Mouse (Mus musculus): Measurements from ENCODE around the gene Elmo3.

The Elmo3 gene

DNA sequence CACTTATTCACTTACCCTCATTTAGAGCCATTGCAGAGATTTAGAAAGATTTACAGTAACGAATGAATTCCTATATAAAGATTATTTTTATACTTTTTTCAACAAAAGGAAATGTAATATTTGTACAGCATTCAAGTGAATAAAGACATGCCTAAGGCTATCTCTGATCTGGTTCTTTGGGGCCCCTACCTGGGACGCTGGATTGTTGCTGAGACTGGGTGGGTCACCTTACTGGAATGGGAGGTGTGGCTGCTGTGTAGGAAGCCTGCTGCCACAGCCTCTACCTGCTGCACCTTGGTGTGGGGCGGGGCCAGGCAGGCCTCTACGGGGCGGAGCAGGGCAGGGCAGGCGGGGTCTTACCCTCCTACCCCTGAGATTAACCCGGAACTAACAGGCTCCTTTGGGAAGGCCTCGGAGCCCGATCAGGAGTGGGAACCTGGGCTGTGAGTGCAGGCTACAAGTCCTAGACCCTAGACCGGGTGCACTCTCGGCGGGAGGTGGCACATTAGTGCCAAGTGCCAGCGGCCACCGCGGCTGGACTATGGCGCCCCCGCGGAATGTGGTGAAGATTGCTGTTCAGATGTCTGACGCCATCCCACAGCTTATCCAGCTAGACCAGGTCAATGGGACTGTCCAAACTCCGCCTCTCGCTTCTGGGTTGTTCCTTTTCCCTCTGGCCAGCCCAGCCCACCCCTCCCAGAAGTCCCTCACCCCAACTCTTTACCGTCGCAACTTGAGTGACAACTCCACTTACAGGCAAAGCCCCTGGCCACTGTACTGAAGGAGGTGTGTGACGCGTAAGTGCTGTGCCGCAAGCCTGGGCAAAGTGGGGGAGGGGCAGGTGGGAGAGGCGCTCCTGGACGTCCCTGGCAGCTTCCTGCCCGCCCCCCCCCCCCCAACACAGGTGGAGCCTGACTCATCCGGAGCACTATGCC lies at the start of gene Elmo3:
Gene Elmo3 (plus strand): TSS at position 391 of the 935 bp plus-strand sequence.
- DNase-seq (ENCODE audit: low spot score in 2 of 2) = peak in 1 of 2 experiments; percentile 39

DNA sequence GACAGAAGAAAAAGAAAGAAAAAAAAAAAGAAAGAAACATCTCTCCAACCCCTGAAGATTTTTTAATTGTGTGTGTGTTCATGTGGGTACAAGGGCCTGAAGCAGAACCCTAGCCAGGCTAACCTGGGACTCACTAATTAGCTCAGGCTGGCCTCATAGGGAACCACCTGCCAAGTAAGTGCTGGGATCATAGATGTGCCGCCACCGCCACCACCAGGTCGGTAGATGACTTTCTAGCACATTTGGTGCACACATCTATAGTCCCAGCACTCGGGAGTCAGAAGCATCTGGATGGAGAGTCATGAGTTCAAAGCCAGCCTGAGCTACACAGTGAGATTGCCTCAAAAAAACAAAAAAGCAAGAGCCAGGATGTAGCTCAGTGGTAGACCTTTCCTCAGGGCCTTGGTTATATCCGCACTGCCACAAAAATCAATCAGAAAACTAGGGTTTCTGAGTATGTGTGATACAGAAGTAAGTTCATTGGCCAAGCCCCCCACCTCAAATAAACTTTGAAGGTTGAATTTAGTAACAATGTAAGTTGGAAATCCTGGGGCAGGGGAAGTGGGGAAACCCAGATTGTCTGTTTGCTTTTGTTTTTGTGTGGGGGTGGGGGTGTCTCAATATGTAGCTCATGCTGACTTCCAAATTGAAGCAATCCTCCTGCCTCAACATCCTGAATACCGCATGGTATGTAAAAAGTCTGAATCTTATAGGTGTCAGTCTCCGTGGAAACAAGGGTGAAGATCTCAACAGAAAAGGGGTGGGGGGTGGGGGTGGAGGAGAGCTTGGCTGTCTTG lies 47.9 kb upstream of the Elmo3 start:
- no peak for DNase-seq (ENCODE audit: low spot score in 2 of 2)

DNA sequence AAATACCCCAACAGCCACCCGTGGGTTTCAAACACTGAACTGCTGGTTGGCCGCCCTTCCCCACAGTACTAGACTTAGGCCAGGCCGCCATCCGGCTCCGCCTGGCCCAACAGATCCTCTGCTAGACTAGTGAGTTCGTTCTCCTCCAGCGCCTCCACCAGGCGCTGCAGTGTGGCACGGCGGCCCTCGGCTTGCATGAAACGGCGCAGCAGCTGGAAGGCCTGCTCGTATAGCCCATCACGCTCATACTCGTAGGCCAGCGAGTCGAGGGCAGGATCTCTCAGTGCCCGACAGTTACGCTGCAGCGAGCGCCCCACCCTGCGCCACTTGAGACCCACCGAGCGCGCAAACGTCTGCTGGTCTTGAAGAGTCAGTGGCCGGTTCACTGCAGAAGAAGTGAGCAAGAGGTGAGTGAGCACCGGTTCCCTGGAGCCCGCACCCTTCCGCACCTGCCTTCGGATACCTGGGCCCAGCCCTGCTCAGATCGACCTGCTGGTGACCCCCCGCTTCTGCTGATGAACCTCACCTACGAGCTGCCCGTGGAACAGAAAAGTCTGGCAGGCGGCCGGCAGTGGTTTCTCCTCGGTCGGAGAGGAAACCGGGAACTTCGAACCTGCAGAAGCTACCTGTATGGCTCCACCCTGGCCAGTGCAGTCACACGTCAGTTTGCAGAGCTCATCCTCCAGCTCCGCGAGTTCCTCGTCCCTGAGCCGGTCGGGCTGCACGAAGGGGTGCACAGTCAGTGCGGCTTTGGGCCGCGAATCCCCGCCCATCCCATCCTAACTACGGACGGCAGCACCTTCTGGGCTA lies 46.3 kb upstream of the Elmo3 start:
- DNase-seq (ENCODE audit: low spot score in 2 of 2) = no peak

DNA sequence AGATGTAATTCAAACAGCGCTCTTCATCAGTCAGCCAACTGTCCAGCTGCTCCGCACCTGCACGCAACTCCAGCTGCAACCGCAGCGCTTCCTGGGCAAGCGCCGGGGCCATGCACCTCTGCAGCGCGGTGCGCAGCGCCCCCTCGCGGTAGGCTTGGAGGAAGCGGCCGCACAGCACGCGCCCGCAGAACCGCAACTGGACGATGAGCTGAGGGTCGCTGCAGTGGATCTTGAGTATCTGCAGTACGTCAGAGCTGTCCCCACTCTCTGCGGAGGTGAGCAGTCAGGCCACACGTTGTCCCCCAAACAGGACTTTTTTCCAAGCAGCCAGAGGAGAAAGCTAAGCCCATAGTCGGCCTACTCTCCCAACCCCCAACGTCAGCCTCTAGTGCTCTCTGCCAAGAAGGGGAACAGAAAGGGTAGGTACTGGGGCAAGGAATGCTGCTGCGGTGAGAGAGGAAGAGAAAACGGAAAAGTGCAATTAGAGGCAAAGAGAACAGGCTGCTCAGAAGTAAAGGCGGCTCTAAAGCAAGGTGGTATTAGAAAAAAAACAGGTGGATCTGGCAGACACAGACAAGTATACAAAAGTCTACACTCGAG lies 45.6 kb upstream of the Elmo3 start:
- peak; percentile 62 for DNase-seq (ENCODE audit: low spot score in 2 of 2)

DNA sequence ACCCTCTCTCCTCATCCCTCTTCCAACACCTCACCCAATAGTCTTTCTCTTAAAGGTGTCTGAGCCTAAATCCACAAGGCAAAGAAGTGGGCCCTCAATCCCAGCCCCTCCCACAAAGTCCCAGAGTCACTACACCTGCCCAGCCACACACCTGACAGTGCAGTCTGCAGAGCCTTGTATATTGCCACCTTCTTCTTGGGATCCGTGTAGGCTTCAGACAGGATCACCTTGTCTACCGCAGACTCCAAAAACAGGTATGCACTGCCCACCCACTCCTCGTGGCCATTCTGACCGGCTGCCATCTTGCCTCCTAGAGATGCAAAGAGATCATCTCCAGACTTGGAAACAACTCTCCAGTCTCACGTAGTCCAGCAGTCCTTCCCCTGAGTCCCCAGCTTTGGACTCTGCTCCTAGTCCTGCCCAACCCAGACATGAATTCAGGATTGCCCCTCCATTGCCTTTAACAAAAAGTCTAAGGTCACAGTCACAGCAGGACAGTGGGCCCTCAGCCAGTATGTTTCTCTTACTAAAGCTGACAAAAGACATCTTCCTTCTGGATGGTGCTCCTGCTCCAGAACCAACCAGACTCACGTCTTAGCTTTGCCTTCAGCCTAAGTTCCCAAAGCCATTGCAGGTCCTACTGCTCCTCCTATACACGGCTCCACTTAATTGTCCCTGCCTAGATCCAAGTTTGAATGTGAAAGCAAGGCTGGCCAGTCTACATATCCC lies 44.9 kb upstream of the Elmo3 start:
- no peak for DNase-seq (ENCODE audit: low spot score in 2 of 2)

DNA sequence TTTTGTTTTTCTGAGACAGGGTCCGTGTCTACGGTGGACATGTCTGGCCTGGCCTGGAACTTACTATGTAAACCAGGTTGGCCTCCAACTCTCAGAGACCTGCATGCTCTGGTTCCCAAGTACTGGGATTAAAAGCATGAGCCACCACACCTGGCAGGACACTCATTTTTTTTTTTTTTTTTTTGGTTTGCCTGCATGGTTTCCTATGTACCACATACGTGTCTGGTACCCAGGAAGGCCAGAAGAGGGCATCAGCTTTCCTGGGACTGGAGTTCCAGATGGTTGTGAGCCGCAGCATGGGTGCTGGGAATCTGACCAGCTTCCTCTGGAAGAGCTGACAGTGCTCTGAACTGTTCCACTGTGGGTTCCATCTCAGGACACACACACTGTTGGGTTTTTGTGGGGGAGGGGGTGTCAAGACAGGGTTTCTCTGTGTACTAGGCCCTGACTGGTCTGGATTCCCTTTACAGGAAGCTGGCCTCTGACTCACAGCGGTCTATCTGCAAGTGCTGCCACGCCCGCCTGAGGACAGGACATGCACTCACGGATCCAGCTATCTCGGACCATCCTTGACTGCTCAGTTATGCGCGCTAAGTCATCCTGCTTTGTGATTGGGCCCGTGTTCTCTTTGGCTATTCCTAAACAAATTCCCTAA lies 43.9 kb upstream of the Elmo3 start:
- no peak for DNase-seq (ENCODE audit: low spot score in 2 of 2)

DNA sequence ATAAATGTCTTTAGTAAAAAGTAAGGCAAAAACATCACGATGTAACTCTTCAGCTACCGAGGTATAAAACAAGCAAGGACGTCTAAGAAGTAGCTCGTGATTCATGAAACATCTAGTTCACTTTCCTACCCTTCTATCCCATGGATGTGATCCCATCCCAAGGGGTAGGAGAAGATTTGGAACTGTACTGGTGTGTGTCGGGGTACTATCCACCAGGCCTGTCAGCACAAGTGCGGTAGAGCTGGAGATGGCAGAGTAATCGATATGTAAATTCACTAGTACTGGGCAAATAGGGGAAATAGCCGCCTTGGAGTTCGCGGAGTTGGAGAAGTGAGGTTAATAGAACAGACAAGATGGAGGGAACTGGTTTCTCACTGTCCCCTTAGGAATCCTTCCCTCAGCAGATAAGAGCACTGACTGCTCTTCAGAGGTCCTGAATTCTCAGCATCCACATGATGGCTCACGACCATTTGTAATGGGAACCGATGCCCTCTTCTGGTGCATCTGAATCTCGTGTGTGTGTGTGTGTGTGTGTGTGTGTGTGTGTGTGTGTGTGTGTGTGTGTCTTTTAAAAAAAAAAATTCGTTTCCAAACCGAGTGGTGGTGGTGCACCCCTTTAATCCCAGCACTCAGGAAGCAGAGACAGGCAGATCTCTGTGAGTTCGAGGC lies 42.0 kb upstream of the Elmo3 start:
- no peak for DNase-seq (ENCODE audit: low spot score in 2 of 2)

DNA sequence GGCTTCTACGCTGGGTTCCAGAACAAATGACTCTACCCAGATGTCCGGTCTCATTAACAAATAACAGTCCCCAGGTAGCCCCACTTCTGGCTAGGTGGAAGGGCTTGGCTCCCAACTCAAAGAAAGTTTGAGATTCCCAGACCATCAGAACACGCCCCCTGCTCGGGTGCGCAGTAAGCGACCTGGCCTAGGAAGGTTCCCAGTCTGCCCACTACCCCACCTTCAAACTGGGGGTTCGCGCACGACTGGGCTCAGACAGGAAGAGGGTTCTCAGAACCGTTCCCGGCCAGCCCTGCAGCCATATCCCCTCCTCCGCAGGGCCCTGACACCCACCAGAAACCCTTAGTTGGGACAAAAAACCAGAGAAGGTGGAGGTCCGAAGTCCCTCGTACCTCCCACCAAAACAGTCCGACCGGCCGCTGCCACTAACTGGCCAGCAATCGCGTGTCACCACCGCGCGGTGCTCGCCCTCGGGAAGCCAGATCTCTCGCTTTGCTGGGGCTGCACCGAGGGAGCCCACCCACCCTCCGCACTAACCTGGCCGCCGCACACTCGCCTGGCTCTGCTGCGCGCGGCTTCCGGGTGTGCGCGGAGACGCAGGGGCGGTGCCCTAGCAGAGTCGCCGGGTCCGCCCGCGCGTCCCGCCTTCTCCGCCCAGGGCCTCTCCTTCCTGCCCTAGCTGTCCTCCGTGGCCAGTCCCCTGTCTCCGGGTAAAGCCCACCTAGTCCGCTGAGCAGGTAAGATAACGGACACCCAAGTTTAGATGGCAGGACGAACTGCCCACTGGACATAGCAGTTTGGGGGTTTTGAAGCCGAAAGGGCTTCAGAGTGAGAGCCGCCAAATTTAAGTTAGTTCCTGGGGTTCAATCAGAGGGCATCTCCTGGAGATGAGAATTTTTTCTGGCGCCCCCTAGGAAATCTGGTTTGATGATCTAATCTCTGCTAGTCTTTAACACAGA lies 41.1 kb upstream of the Elmo3 start, which contains the start of the genes Tradd and Fbxl8:
Gene Tradd (minus strand): TSS at position 586 of the 959 bp plus-strand sequence.
Gene Fbxl8 (plus strand): TSS at position 625 of the 959 bp plus-strand sequence.
- DNase-seq (ENCODE audit: low spot score in 2 of 2) = peak; percentile 80 to 81

DNA sequence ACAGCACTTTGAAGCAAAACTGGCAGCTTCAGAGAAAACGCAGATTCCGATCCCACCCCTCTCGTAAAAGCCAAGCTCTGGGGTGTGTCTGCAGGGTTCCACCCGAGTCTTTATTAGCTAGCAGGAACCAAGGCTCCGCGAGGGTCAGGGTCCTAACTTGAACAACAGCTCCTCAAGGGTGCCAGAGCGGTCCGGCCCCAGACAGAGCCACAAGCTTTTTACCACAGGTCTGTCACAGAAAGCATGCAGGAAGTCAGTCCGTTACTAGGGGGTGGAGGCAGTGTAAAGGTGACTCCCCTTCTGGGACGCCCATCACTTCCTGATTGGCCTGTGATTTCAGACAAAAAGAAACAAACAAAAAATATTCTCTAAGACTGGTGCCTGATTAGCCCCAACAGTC lies 40.3 kb upstream of the Elmo3 start:
- DNase-seq (ENCODE audit: low spot score in 2 of 2) = peak; percentile 75 to 76

DNA sequence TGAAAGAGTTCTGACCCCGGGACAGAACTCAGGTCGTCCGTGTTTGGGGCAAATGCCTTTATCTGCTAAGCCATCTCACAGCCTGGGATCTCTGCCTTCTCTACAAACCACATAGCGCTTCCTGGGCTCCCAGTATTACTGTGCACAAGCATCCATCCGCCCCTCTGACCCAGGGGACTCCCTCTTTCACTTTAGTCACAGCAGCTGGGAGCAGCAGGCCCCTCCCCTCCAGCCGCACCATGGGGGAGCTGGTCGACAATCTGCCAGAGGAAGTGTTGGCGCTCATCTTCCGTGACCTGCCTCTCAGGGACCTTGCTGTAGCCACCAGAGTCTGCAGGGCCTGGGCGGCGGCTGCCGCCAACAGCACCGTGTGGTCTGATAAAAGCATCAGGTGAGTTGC lies 38.6 kb upstream of the Elmo3 start:
- peak; percentile 71 to 75 for DNase-seq (ENCODE audit: low spot score in 2 of 2)

DNA sequence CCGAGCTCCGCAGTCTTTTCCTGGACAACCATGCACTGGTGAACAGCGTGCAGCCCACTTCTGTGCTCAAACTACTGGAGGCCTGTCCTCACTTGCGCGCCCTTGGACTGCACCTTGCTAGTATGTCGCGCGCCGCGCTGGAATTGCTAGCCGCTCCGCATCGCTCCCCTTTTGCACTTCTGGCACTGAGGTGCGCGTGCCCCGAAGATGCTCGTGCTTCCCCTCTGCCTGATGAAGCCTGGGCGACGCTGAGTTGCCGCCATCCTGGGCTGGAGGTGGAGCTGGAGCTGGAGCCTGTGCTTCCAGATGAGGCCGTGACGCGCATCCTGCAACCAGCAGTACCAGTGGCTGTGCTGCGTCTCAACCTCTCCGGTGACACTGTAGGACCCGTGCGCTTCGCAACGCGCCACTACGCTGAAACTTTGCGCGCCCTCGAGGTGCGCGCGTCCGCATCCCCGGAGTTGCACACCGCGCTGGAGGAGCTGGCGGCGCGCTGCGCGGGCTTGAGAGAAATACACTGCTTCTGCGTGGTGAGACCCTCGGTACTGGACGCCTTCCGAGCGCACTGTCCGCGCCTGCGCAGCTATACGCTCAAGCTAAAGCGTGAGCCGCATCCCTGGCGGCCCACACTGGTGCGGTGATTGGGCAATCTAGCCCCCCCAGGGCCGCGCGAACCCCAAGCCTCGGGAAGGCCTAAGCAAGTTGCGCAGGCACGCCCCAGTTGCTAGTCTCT lies 36.9 kb upstream of the Elmo3 start:
- DNase-seq (ENCODE audit: low spot score in 2 of 2) = no peak

DNA sequence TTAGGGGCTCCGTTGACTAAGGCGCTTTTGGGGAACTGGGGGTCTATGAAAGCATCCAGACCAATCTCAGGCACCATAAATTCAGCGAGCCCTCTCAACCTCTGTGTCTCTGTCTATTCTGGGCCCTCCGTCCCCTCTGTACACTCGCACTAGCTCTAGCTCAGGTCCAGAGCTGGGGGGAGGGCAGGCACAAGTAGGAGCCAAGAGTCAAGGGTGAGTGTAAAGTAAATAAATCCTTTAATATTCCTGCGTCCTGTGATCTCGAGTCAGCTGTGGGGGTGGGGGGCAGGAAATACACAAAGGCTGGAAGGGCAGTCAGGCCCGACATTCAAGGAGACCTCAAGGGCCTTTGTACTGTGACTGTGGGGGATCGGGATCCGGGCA lies 36.3 kb upstream of the Elmo3 start:
- no peak for DNase-seq (ENCODE audit: low spot score in 2 of 2)

DNA sequence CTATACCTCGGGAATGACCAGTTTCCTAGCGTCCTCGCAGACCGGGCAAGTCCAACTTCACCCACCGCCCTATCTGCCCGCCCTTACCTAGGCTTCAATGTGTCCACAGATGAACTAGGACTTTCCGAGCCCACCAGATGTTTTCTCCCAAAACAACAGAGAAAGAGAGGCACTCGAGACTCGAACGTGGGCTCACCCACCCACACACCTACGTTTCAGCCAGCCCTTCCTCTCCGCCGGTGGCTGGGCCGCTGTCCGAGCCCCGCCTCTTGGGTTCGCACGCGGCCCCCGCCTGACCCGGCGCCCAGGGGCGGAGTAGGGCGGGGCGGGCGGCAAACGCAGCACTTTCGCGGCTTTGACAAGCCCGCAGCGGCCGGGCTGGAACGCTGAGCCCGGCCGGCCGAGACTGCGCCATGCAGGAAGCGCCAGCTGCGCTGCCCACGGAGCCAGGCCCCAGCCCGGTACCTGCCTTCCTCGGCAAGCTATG lies 35.9 kb upstream of the Elmo3 start, which contains the start of gene Hsf4:
Gene Hsf4 (plus strand): TSS at position 341 of the 487 bp plus-strand sequence.
- peak; percentile 46 to 49 for DNase-seq (ENCODE audit: low spot score in 2 of 2)

DNA sequence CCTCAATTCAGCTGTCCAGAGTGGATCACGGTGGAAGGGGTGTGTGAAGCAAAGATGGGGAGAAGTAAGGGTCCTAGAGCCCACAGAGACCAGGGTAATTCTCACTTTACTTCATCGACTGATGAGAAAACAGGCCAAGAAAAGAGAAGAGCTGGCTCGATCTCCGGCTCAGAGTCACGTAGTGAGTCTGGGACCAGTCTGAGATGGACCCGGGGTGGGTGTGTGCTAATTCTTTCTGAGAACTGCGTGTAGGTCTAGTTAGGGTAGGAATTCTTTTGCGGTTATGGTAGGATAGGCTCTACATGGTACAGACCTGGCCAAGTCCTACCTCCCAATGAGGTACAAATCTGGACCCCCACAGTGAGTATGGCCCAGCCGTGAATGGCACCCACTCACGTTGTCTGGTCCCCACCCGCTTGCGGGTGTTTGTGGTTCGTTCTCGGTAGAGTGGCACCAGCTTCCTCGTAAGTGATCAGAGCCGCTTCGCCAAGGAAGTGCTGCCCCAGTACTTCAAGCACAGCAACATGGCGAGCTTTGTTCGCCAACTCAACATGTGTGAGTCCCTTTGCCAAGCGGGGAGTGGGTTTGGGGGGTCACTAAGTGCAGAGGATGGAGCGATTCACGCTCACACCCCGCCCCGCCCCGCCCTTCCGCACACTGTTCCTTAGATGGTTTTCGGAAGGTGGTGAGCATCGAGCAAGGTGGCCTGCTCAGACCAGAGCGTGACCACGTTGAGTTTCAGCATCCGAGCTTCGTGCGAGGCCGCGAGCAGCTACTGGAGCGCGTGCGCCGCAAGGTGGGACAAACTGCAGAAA lies 35.1 kb upstream of the Elmo3 start:
- DNase-seq (ENCODE audit: low spot score in 2 of 2) = no peak

DNA sequence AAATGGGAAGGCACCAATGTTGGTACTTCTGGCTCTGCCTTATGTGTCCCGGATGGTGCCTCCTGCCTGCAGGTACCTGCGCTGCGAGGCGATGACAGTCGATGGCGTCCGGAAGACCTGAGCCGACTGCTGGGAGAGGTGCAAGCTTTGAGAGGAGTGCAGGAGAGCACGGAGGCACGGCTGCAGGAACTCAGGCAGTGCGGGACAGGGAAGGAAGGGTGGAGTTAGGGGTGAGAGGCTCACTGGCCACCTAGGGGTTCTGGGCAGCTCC lies 34.5 kb upstream of the Elmo3 start:
- no peak for DNase-seq (ENCODE audit: low spot score in 2 of 2)

DNA sequence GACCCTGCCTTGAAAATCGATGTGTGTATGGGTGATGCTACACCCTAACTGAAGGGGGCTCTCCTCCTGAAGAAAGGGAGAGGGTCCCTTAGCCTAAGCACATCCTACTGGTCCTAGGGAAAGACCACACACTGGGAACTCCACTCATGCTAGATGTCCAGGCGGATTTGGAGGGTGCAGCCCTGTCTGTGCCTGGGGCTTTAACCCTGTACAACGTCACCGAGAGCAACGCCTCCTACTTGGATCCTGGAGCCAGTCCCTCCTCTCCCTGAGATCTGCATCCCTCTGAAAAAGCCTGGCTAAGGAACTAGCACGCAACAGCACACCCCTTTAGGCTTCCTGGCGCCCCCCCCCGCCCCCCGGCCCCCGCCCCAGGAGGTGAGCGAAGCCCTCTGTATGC lies 30.0 kb upstream of the Elmo3 start:
- no peak for DNase-seq (ENCODE audit: low spot score in 2 of 2)

DNA sequence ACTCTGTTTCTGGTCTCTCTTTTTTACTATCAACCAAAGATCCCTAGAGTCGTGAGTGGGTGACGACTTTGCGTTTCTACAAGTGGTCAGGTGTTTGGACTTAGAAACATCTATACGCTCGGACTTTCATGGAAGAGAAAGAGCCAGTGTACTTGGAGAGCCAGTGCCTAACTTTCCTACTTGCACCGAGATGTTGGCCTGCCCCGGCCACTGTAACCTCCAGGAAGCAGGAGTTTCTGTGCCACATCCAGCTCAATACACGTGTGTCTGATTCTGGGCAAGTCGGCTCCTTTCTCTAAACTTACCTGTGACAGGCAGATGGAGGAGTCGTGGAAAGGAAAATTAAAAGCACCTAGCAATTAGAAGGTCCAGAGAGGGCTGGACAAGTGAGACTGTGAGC lies 29.6 kb upstream of the Elmo3 start, which contains the start of gene Nol3:
Gene Nol3 (plus strand): TSS at position 301 of the 400 bp plus-strand sequence.
- DNase-seq (ENCODE audit: low spot score in 2 of 2) = no peak
